Mouse (Mus musculus) thymus, adult 2 months (tissue): ENCODE results near the gene Obscn.

ENCODE experiments used
- CTCF ChIP-seq: fragments of 200-500 bp; IDR thresholded peaks from 2 replicates; pipeline ENCODE4 v1.5.1; 2012; ENCODE audit warnings: mild to moderate bottlenecking, control low read depth, low read length, moderate library complexity, borderline replicate concordance; ENCODE audit not compliant: control insufficient read depth, poor library complexity, insufficient read depth; ENCODE audit errors: extremely low read depth
- POLR2A ChIP-seq: fragments of 200-500 bp; IDR thresholded peaks from 2 replicates; pipeline ENCODE4 v1.6.1; 2012; ENCODE audit warnings: mild to moderate bottlenecking, low read length, control low read depth, moderate library complexity; ENCODE audit not compliant: control insufficient read depth, poor library complexity, insufficient read depth; ENCODE audit errors: extremely low read depth

GRCm38 (mm10) chr11:58984657-58985056 is 151.5 kb downstream of the Obscn start:
- TF ChIP-seq CTCF = no peak
- no peak for TF ChIP-seq POLR2A
